Mouse (Mus musculus) cerebellum, adult 2 months (tissue): ENCODE measurements at regions not wholly inside any gene's neighbourhood (a gene's known extent, or its start where the extent isn't known, plus 50 kb on each side); places are given as distances from the start of the nearest gene placed in this dataset.

ENCODE experiments used
- DNase-seq, 2 experiments: peaks; one replicate each; pipeline ENCODE4 v3.0.0; 2021
- H3K27ac ChIP-seq: fragments of 200-500 bp; 2 replicates; pipeline ENCODE4 v1.5.1; 2012; ENCODE audit warnings: low read length, control low read depth, inconsistent platforms; ENCODE audit not compliant: insufficient read depth
- H3K27me3 ChIP-seq: fragments of 200-500 bp; 2 replicates; pipeline ENCODE4 v1.6.1; 2012; ENCODE audit warnings: inconsistent platforms, mild to moderate bottlenecking, low read length, moderate library complexity; ENCODE audit not compliant: control insufficient read depth, insufficient read depth
- H3K4me1 ChIP-seq: fragments of 200-500 bp; 2 replicates; pipeline ENCODE4 v1.6.1; 2011; ENCODE audit warnings: low read length; ENCODE audit not compliant: control insufficient read depth, insufficient read depth
- H3K4me3 ChIP-seq: fragments of 200-500 bp; replicated peaks from 2 replicates; pipeline ENCODE3; 2011; ENCODE audit warnings: mild to moderate bottlenecking, low read depth, low read length, control low read depth; ENCODE audit not compliant: insufficient read depth
- CTCF ChIP-seq: fragments of 200-500 bp; IDR thresholded peaks from 2 replicates; pipeline ENCODE4 v1.5.1; 2011; ENCODE audit warnings: low read depth, mild to moderate bottlenecking, control low read depth, low read length, moderate library complexity, borderline replicate concordance; ENCODE audit not compliant: insufficient read depth
- POLR2A ChIP-seq: fragments of 200-500 bp; IDR thresholded peaks from 2 replicates; pipeline ENCODE4 v1.6.1; 2011; ENCODE audit warnings: low read length, control low read depth, borderline replicate concordance; ENCODE audit not compliant: insufficient read depth
- WGBS: fragments of 180-500 bp; shearing (Covaris S2); methylation state at CpG from one replicate; pipeline ENCODE4 v1.1.7; 2018; 5-methylcytosine and 5-hydroxymethylcytosine counted together

DNA sequence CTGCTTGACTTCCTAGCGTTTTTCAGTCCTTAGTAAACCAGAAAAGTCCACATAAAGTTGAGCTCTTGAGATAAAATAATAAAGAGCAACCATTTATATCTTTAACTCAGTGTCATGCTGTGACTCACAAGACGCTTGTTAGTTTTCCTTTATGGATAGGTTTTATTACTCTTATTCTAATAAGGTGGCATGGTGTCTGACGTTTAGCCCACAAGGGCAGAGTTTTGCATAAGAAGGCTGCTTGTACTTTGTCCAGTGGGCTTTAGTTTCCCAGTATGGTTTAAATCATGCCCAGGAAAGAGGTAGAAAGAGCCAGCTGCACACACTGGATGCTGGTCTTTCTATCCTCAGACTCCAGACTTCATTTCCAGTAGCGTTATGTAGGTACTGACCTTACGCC, 332.4 kb upstream of the Prkd1 start:
- no peaks in the 10 kb centered on the region for H3K27me3 ChIP-seq
- no peak for DNase-seq
- H3K4me3 ChIP-seq: no peak overlapping the region
- no peak for TF ChIP-seq POLR2A
- no peak for TF ChIP-seq CTCF
- no peaks in the 10 kb centered on the region for H3K4me1 ChIP-seq
- 84% methylated on average over 5 of the region's 5 CpGs for WGBS
- H3K27ac ChIP-seq: no peak overlapping the region

- Histone ChIP-seq H3K27me3 (no peaks in the 10 kb centered on the region), H3K4me3 (no peak overlapping the region), H3K4me1 (no peaks in the 10 kb centered on the region), H3K27ac (no peak overlapping the region)
- TF ChIP-seq POLR2A (no peak), CTCF (no peak)
- DNase-seq: no peak
- 80% methylated on average over 4 of the region's 4 CpGs for WGBS
Observed at GRCm38 (mm10) chr12:50980800-50981199, 331.9 kb upstream of the Prkd1 start.

- TF ChIP-seq CTCF (no peak), POLR2A (no peak)
- Histone ChIP-seq H3K27ac (no peak overlapping the region), H3K27me3 (no peaks in the 10 kb centered on the region), H3K4me1 (no peaks in the 10 kb centered on the region), H3K4me3 (no peak overlapping the region)
- WGBS: 84% methylated on average over 1 of the region's 1 CpGs
- no peak for DNase-seq
Observed at GRCm38 (mm10) chr12:50970759-50971122, 321.8 kb upstream of the Prkd1 start.

DNA sequence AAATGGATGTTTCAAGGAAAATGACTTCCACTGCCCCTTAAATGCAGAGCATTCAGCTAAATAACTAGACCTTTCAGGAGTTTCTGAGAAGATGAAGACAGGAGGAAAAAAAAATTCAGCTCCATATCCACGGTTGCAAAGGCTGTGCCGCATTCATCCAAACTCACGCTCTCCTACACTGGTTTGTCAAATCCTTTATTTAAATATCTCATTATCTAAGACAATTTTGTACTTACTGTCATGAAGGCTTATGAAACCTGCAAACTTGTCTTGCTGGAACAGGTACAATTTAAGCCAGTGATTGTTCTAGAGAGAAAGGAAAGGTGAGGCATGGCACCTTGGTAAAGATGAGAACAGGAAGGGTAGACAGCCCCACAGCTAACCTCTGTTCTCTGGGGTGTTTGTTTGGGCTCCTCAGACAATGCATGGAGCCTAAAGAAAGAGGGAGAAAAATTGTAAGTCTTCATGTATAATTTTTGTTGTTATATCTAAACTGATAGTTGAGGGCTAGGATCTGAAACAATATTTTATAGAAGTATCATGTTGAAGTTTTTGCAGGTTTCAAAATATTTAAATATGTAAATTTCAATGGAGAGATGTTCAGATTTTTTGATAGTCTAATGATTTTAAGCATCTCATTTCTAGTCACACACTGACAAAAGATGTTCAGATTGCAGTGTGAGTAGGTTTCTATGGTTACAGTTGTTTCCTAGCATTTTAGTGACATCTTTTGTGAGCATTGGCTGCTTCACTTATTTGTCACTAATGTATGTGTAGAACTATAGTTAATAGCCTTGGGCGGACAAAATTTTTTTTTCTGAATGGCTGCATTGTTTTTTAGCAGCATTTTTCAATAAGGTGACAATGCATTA, 321.2 kb upstream of the Prkd1 start:
- H3K27me3 ChIP-seq: no peaks in the 10 kb centered on the region
- H3K27ac ChIP-seq: no peak overlapping the region
- 65% methylated on average over 4 of the region's 4 CpGs for WGBS
- no peaks in the 10 kb centered on the region for H3K4me1 ChIP-seq
- TF ChIP-seq CTCF (no peak), POLR2A (no peak)
- no peak overlapping the region for H3K4me3 ChIP-seq
- no peak for DNase-seq

DNA sequence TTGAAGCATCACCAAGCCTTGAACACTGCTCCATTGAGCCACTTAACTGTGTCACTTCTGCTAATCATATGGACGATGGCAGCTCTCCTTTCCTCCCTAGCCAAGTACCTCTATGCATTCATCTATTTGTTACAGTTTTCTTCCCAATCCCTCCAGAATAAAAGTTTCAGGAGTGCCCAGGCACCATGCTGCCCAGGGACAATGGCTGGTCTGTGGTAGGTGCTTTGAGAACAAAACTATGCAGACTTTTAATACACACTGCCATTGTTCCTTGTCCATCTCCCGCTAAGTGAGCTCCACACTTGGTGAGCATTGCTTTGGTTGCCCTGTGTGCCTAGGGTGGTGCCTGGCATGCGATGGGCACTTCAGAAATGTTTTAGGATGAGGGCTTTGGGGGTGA, 320.5 kb upstream of the Prkd1 start:
- 42% methylated on average over 3 of the region's 3 CpGs for WGBS
- H3K27me3 ChIP-seq: no peaks in the 10 kb centered on the region
- H3K4me3 ChIP-seq: no peak overlapping the region
- no peak for DNase-seq
- no peaks in the 10 kb centered on the region for H3K4me1 ChIP-seq
- no peak overlapping the region for H3K27ac ChIP-seq
- TF ChIP-seq POLR2A (no peak), CTCF (no peak)

GRCm38 (mm10) chr12:50967168-50967810, 318.4 kb upstream of the Prkd1 start:
- no peak overlapping the region for H3K27ac ChIP-seq
- no peaks in the 10 kb centered on the region for H3K4me1 ChIP-seq
- TF ChIP-seq POLR2A (no peak), CTCF (no peak)
- 89% methylated on average over 5 of the region's 5 CpGs for WGBS
- DNase-seq: no peak
- H3K4me3 ChIP-seq: no peak overlapping the region
- no peaks in the 10 kb centered on the region for H3K27me3 ChIP-seq

GRCm38 (mm10) chr12:50953971-50954370, 305.1 kb upstream of the Prkd1 start:
- no peak for DNase-seq

DNA sequence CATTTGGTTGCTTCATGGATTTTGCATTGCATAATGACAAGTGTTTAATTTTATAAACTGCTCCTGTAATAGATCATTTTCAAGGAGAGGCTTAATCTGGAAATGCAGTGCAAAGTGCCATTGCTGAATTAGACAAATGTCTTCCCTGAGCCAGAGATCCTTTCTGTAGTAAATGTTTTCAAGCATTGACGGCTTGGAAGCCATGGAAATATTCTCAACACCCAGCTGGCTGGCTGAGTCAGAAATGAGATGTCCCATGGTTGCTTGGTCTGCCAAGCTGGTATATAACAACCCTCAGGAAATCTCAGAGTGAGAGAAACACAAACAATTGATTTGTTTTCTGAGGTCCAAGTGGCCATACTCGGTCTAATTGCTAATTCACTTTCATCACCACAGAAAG, 298.1 kb upstream of the Prkd1 start:
- no peak for DNase-seq
- WGBS: 33% methylated on average over 2 of the region's 2 CpGs
- no peak for TF ChIP-seq CTCF
- no peak for TF ChIP-seq POLR2A

More at GRCm38 (mm10) chr12:50953971-50954370, 305.1 kb upstream of the Prkd1 start:
- no peak overlapping the region for H3K27ac ChIP-seq
- TF ChIP-seq POLR2A (no peak), CTCF (no peak)
- WGBS: 98% methylated on average over 5 of the region's 5 CpGs
- H3K4me3 ChIP-seq: no peak overlapping the region
- no peaks in the 10 kb centered on the region for H3K4me1 ChIP-seq
- H3K27me3 ChIP-seq: no peaks in the 10 kb centered on the region

More for the DNA sequence above, 298.1 kb upstream of the Prkd1 start:
- Histone ChIP-seq H3K4me1 (no peaks in the 10 kb centered on the region), H3K27me3 (no peaks in the 10 kb centered on the region; the same call in 1 of the 2 replicates), H3K27ac (no peak overlapping the region), H3K4me3 (no peak overlapping the region)
